Mouse (Mus musculus) urinary bladder, postnatal 4 days (tissue): ENCODE results near the gene Baz1a.

Experiments used
- DNase-seq, 2 experiments: peaks; one replicate each; pipeline ENCODE4 v3.0.0; 2021 to 2022; ENCODE audit warnings: low spot score in 2 of 2

Gene Baz1a

DNA sequence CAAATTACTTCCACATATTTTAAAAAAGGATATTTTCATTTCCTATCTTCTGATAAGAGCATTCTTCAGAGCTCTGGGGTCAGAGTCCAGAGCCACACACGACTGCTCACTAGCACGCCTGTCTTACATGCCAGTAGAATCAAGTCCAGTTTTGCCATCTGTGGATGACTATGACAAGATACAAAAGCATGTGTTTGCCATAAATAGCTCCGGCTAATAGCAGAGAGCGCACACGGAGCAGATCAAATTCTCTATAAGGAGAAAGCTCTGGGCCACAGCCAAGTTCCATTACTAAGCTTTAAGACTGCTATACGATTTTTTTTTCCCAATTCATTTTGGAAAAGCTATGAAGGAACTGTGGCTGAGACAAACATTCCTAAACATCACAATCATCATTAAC lies 154.6 kb downstream of the Baz1a start:
- DNase-seq: no peak

DNA sequence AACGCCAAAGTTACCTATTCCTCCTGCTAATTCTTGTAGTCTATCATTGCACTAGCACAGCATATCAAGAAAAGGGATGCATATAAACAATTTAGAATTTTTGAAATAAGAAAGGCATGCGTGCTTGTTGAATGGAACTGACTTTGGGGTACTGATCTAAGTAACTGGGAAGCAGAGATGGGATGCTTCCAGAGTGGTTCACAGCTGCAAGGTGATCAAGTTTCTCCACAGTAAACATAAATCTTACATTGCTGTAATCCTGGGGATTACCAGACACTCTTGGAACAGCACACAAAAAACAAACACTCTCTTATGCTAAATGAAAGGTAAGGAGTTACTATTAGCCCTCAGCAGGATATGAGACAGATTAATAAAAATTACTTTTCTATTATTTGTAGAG lies 163.6 kb downstream of the Baz1a start:
- DNase-seq: no peak

DNA sequence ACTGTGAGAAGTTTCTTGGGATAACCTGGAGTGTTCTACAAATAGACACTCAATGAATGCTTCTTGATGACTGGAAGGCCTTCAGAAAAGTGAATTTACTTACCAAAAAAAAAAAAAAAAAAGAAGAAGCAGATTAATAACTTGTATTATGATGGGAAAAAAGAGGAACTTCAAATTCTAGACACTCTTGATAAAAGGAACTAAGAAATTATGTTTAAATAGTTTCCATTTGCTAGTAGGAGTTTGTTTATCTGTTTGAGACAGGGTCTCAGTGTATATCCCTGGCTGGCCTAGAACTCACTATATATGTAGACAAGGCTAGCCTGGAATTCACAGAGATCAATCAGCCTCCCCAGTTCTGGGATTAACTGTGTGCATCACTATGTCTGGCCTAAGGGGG lies 169.7 kb downstream of the Baz1a start:
- no peak for DNase-seq
